ENCODE assay signal across 23 mouse cellular contexts in the genomic region with DNA sequence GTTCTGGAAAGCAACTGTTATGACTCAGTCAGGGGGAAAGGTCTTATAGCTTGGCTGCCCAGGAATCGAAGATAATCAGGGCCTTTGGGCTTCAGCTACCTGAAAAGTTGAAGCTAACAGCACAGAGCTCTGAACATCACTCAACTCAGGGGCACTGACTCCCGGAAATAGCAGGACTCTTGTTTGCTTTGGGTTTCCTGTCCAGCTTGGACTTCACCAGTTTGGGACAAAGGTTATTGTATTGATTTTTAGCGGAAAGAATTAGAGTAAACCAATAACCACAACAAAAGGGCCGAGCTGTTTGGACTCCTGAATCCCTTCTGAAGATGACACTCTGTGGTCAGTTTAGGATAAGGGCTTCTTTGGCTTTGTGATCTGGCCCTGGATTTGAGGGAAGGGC. TPM values are rescaled to one million over a fixed set of nuclear protein-coding genes. Genes with fewer than 3 reads are reported as not detected.
DNase-seq lines count a peak whose midpoint lies in the region; ATAC-seq and TF ChIP-seq lines count a peak whose summit lies in the region.
"Had no signal": no experiment of that assay in that cellular context is flagged by ENCODE, and none has a peak within 500 bp of the region (broad histone marks: within the 10 kb centered on the region; RNA-seq: fewer than 3 reads in every experiment).

No protein-coding gene starts in this region.

- no peak overlapping the region for H3K9ac ChIP-seq in liver, embryonic 12.5 days
- no peak overlapping the region for H3K9ac ChIP-seq in liver, embryonic 16.5 days (ENCODE audit: low read depth, low read length)
- H3K9ac ChIP-seq in intestine, postnatal 0 days (ENCODE audit: low read depth, low read length) = no peak overlapping the region
- no peak overlapping the region for H3K9ac ChIP-seq in hindbrain, embryonic 11.5 days (ENCODE audit: low read depth, low read length)
- H3K9ac ChIP-seq: embryonic facial prominence, embryonic 12.5 days; embryonic facial prominence, embryonic 15.5 days; forebrain, postnatal 0 days; hindbrain, embryonic 13.5 days had no signal

- peak; percentile 0 for DNase-seq in R1 (ENCODE audit: low read depth, low spot score)
- no peak for DNase-seq in thymus, postnatal 4 days
- DNase-seq in hindbrain, embryonic 11.5 days (ENCODE audit: low spot score) = no peak
- DNase-seq: adrenal gland, postnatal 14 days; cerebellum, adult 11 months; cerebellum, adult 2 months; cerebellum, adult 9-11 months; cerebellum, postnatal 25 days; forebrain, postnatal 0 days; gastrocnemius, adult 2 months; gastrocnemius, postnatal 14 days; heart, adult 11 months had no signal

- H3K4me2 ChIP-seq in liver, embryonic 12.5 days = no peak overlapping the region
- no peak overlapping the region for H3K4me2 ChIP-seq in liver, embryonic 16.5 days (ENCODE audit: low read depth, low read length)
- no peak overlapping the region for H3K4me2 ChIP-seq in intestine, postnatal 0 days (replicated peaks; ENCODE audit: low read depth)
- no peak overlapping the region for H3K4me2 ChIP-seq in hindbrain, embryonic 11.5 days (replicated peaks; ENCODE audit: low read depth, low read length)
- H3K4me2 ChIP-seq: embryonic facial prominence, embryonic 12.5 days; embryonic facial prominence, embryonic 15.5 days; heart, embryonic 11.5 days; hindbrain, embryonic 13.5 days had no signal

- no peaks in the 10 kb centered on the region for H3K9me3 ChIP-seq in liver, embryonic 12.5 days (replicated peaks)
- no peaks in the 10 kb centered on the region for H3K9me3 ChIP-seq in liver, embryonic 16.5 days (replicated peaks; ENCODE audit: control insufficient read depth, low read length)
- no peaks in the 10 kb centered on the region for H3K9me3 ChIP-seq in intestine, postnatal 0 days (ENCODE audit: control insufficient read depth)
- no peaks in the 10 kb centered on the region for H3K9me3 ChIP-seq in hindbrain, embryonic 11.5 days (ENCODE audit: control insufficient read depth, low read length)
- H3K9me3 ChIP-seq: embryonic facial prominence, embryonic 12.5 days; embryonic facial prominence, embryonic 15.5 days; hindbrain, embryonic 13.5 days had no signal

- H3K36me3 ChIP-seq in liver, embryonic 12.5 days = no peaks in the 10 kb centered on the region
- H3K36me3 ChIP-seq in liver, embryonic 16.5 days (ENCODE audit: control insufficient read depth, insufficient read depth) = no peaks in the 10 kb centered on the region
- no peaks in the 10 kb centered on the region for H3K36me3 ChIP-seq in intestine, postnatal 0 days (ENCODE audit: control insufficient read depth, insufficient read depth)
- H3K36me3 ChIP-seq in hindbrain, embryonic 11.5 days (ENCODE audit: control insufficient read depth, insufficient read depth, low read length) = no peaks in the 10 kb centered on the region
- H3K36me3 ChIP-seq: embryonic facial prominence, embryonic 12.5 days; embryonic facial prominence, embryonic 15.5 days; hindbrain, embryonic 13.5 days had no signal

- H3K27ac ChIP-seq in liver, embryonic 12.5 days = no peak overlapping the region
- no peak overlapping the region for H3K27ac ChIP-seq in liver, embryonic 16.5 days (ENCODE audit: low read length)
- no peak overlapping the region for H3K27ac ChIP-seq in intestine, postnatal 0 days (ENCODE audit: low read depth, low read length)
- no peak overlapping the region for H3K27ac ChIP-seq in hindbrain, embryonic 11.5 days (ENCODE audit: low read depth, low read length)
- H3K27ac ChIP-seq: embryonic facial prominence, embryonic 12.5 days; embryonic facial prominence, embryonic 15.5 days; gastrocnemius, adult 2 months; hindbrain, embryonic 13.5 days had no signal

- H3K4me3 ChIP-seq in liver, embryonic 12.5 days = no peak overlapping the region
- H3K4me3 ChIP-seq in liver, embryonic 16.5 days (ENCODE audit: low read depth, low read length) = no peak overlapping the region
- H3K4me3 ChIP-seq in intestine, postnatal 0 days (ENCODE audit: low read depth, low read length) = no peak overlapping the region
- no peak overlapping the region for H3K4me3 ChIP-seq in hindbrain, embryonic 11.5 days (ENCODE audit: low read depth, low read length)
- H3K4me3 ChIP-seq: embryonic facial prominence, embryonic 12.5 days; embryonic facial prominence, embryonic 15.5 days; gastrocnemius, adult 2 months; hindbrain, embryonic 13.5 days had no signal

- 45% methylated on average over 4 of the region's 4 CpGs for WGBS in liver, embryonic 12.5 days (ENCODE audit: insufficient replicate concordance)
- 30% methylated on average over 4 of the region's 4 CpGs for WGBS in liver, embryonic 16.5 days (ENCODE audit: insufficient replicate concordance)
- 63% methylated on average over 4 of the region's 4 CpGs for WGBS in intestine, postnatal 0 days
- 88% methylated on average over 4 of the region's 4 CpGs for WGBS in hindbrain, embryonic 11.5 days

- peak; percentile 42; the same call in 1 of the 2 replicates for ATAC-seq in liver, embryonic 12.5 days
- peak; percentile 27; the same call in 1 of the 2 replicates for ATAC-seq in liver, embryonic 16.5 days (ENCODE audit: low read depth)
- ATAC-seq in intestine, postnatal 0 days = no peak
- ATAC-seq in hindbrain, embryonic 11.5 days (ENCODE audit: low FRiP score) = no peak
- ATAC-seq: CD4-positive, CD25-positive, alpha-beta regulatory T cell, adult 4 months; forebrain, embryonic 14.5 days; forebrain, postnatal 0 days; hindbrain, embryonic 16.5 days had no signal

- no peaks in the 10 kb centered on the region for H3K4me1 ChIP-seq in liver, embryonic 12.5 days
- no peaks in the 10 kb centered on the region for H3K4me1 ChIP-seq in liver, embryonic 16.5 days (ENCODE audit: control insufficient read depth, low read depth, low read length)
- H3K4me1 ChIP-seq in intestine, postnatal 0 days (replicated peaks; ENCODE audit: control insufficient read depth, insufficient read depth, low read length) = no peaks in the 10 kb centered on the region
- no peaks in the 10 kb centered on the region for H3K4me1 ChIP-seq in hindbrain, embryonic 11.5 days (replicated peaks; ENCODE audit: control insufficient read depth, insufficient read depth, low read length)
- H3K4me1 ChIP-seq: embryonic facial prominence, embryonic 12.5 days; embryonic facial prominence, embryonic 15.5 days; hindbrain, embryonic 13.5 days had no signal

- no peak for TF ChIP-seq CTCF in intestine, postnatal 0 days (IDR thresholded peaks at IDR 0.05; ENCODE audit: low read depth)

- H3K27me3 ChIP-seq in liver, embryonic 12.5 days (replicated peaks) = no peaks in the 10 kb centered on the region
- H3K27me3 ChIP-seq in liver, embryonic 16.5 days (ENCODE audit: control insufficient read depth, insufficient read depth, low read depth, low read length) = no peaks in the 10 kb centered on the region
- H3K27me3 ChIP-seq in intestine, postnatal 0 days (replicated peaks; ENCODE audit: control insufficient read depth, insufficient read depth, low read length) = no peaks in the 10 kb centered on the region
- H3K27me3 ChIP-seq in hindbrain, embryonic 11.5 days (ENCODE audit: control insufficient read depth, insufficient read depth, low read length) = no peaks in the 10 kb centered on the region
- H3K27me3 ChIP-seq: embryonic facial prominence, embryonic 12.5 days; embryonic facial prominence, embryonic 15.5 days; hindbrain, embryonic 13.5 days had no signal

RNA-seq across cellular contexts. Expression of gene Sall1, which starts 53.4 kb away (rescaled TPM):
- polyA plus RNA-seq in liver, embryonic 12.5 days (2016; fragmentation: Nextera tagmentation; extraction: Ambion mirVana) = 1.4 and 1.6 TPM in 2 replicates
- polyA plus RNA-seq in liver, embryonic 16.5 days (2015; fragmentation: Nextera tagmentation; extraction: Ambion mirVana) = 1.3 TPM in 2 replicates
- polyA plus RNA-seq in intestine, postnatal 0 days (2015; fragmentation: Nextera tagmentation; extraction: Ambion mirVana) = 0.76 and 0.78 TPM in 2 replicates
- 18.7 and 20.8 TPM in 2 replicates for polyA plus RNA-seq in hindbrain, embryonic 11.5 days (2014; fragmentation: Nextera tagmentation; extraction: Ambion mirVana)
- polyA plus RNA-seq: C2C12; CD4-positive, CD25-positive, alpha-beta regulatory T cell, adult 4 months had no signal

Comparison
In these comparisons a context has a peak if more than half of its experiments do, and no peak if none do; other contexts are left out.
1. ATAC-seq: peak in liver, embryonic 12.5 days (single experiment) and liver, embryonic 16.5 days (single experiment); none in intestine, postnatal 0 days (single experiment) and hindbrain, embryonic 11.5 days (single experiment).